Mouse (Mus musculus) thymus, postnatal 10 days (tissue): ENCODE results near the gene Rhox3a.
"Not testable (repeated sequence)": the region's sequence is repeated elsewhere in the genome, so short reads cannot be mapped to it uniquely, and the experiment has no call there.

Experiments used
- DNase-seq, 2 experiments: peaks; one replicate each; pipeline ENCODE4 v3.0.0; 2021; ENCODE audit warnings: low spot score in 2 of 2

Gene Rhox3a

GRCm38 (mm10) chrX:37249619-37250018, at the start of gene Rhox3a:
TSS of gene Rhox3a (plus strand) at chrX:37249919.
- not testable (repeated sequence) for DNase-seq

DNA sequence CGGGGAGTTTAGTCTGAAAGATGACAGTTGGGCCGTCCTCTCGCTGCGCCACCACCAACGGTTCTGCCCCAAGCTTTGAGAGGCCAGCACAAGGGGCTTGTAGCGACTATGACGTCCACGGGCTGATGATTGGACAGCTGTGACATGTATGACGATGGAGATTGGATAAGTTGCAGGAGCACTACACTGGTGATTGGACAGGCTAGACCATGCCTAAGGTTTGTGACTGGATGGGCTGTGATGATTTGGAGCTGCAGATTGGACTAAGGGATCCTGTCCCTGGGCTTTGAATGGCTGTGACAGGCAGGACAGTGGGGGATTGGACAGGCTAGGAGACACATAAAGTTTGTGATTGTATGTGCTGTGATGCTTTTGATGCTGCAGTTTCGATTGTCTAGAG, 38.8 kb upstream of the Rhox3a start, which contains the start of gene Gm9:
Gene Gm9 (minus strand): TSS at position 101 of the 400 bp plus-strand sequence.
- DNase-seq, result no peak

DNA sequence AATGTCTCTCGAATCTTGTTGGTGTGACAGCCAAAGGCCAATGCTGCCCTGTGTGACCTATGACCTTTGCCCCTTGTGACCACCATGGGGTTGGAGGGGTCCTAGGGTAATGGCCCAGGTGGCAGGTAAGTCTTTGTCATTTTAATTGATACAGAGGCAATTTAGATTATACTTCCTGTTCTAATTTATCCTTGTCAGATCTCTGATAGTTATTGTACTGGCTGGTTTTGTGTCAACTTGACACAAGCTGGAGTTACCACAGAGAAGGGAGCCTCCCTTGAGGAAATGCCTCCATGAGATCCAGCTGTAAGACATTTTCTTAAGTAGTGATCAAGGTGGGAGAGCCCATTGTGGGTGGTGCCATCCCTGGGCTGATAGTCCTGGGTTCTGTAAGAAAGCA, 27.6 kb upstream of the Rhox3a start, which contains the start of gene Rhox1:
Gene Rhox1 (minus strand): TSS at position 101 of the 400 bp plus-strand sequence.
- DNase-seq, result not testable (repeated sequence)

- not testable (repeated sequence) for DNase-seq
Observed at GRCm38 (mm10) chrX:37244676-37245075, 5.0 kb upstream of the Rhox3a start, which contains the start of gene Rhox2a. TSS of gene Rhox2a (plus strand) at chrX:37244976.

- not testable (repeated sequence) for DNase-seq
Observed at GRCm38 (mm10) chrX:37265038-37265437, 15.3 kb downstream of the Rhox3a start, which contains the start of gene Rhox4a. TSS of gene Rhox4a (plus strand) at chrX:37265338.
